Mouse (Mus musculus): ENCODE data around the gene BC030867.

DNA sequence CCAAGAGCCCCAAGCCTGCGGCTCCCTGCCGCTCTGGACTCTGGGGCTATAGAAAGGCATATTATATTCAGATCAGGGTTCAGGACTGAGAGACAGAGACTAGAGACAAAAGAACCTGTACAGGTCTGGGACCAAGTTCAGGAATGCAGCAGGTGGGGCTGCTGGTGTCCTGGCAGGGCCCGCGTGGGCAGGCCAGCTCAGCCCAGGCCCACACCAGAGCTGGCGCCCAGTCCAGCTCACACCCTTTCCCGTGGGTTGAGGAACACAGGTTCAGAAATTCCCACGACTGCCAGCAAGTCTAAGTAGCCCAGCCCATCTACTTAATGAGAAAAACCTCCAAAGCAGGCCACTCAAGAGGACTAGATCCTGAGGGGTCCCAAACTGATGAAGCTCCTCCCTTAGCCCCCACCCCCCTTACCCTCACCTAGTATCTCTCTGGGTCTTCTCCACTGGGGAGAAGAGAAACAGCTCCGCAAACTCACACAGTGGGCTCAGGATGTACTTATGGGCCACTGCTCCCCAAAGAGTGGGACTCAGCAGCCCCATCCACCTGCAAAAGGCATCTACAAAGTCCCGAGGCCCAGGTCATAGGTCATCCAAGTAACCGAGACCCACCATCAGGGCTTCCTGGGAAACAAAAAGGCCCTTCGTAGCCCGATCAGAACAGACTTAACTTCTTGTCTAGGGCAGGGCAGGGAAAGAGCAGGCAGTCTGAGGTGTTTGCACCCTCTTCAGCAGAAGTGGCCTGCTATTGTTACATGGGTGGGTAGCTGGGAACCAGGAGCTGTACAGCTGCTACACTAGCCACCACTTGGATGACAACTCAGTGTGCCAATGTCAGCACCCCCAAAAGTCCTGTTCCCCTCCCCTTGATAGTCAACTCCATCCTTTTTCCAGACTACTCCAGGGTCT lies 22.4 kb upstream of the BC030867 start:
- no peak for TF ChIP-seq CTCF (IDR thresholded peaks at IDR 0.05; ENCODE audit: extremely low read depth, insufficient read depth, low read length)
- no peak for TF ChIP-seq POLR2A (IDR thresholded peaks at IDR 0.05; ENCODE audit: extremely low read depth, insufficient read depth, low read length)
